In genomic region chr3:89322131-89322500, GRCm38 (mm10) we compare ENCODE assay signal across 8 mouse cellular contexts. TPM values are rescaled to one million over a fixed set of nuclear protein-coding genes. Genes with fewer than 3 reads are reported as not detected.
DNase-seq lines count a peak whose midpoint lies in the region; ATAC-seq and TF ChIP-seq lines count a peak whose summit lies in the region.

No protein-coding gene starts in this region.

- no peaks in the 10 kb centered on the region for H3K9me3 ChIP-seq in hindbrain, embryonic 16.5 days (ENCODE audit: control insufficient read depth, low read length)
- no peaks in the 10 kb centered on the region for H3K9me3 ChIP-seq in midbrain, embryonic 16.5 days (replicated peaks; ENCODE audit: control insufficient read depth, low read length, poor library complexity, severe bottlenecking)

- no peak for TF ChIP-seq POLR2A in kidney, adult 2 months (IDR thresholded peaks at IDR 0.05; ENCODE audit: low read depth, low read length)

- ATAC-seq in hindbrain, embryonic 16.5 days = no peak
- peak; percentile 2; the same call in 1 of the 2 replicates for ATAC-seq in midbrain, embryonic 16.5 days

- peak overlapping the region; percentile 56 for H3K4me3 ChIP-seq in kidney, adult 2 months (ENCODE audit: insufficient read depth, low read depth, low read length)
- peak overlapping the region; percentile 60 for H3K4me3 ChIP-seq in hindbrain, embryonic 16.5 days (ENCODE audit: low read length)
- H3K4me3 ChIP-seq in midbrain, embryonic 16.5 days (ENCODE audit: low read depth, low read length) = peak overlapping the region; percentile 76

- 4% methylated on average over 14 of the region's 14 CpGs for WGBS in kidney, adult 2 months
- WGBS in hindbrain, embryonic 16.5 days = under 1% methylated on average over 14 of the region's 14 CpGs
- 2% methylated on average over 14 of the region's 14 CpGs for WGBS in midbrain, embryonic 16.5 days

- no peak for TF ChIP-seq CTCF in kidney, adult 2 months (conservative IDR thresholded peaks at IDR 0.05; ENCODE audit: insufficient read depth, insufficient read length, low read depth, low read length)

- H3K9ac ChIP-seq in hindbrain, embryonic 16.5 days (ENCODE audit: low read depth, low read length) = peak overlapping the region; percentile 83
- peak overlapping the region; percentile 88 for H3K9ac ChIP-seq in midbrain, embryonic 16.5 days (ENCODE audit: low read depth, low read length)

- peak overlapping the region; percentile 89 for H3K4me2 ChIP-seq in hindbrain, embryonic 16.5 days (ENCODE audit: low read length)
- H3K4me2 ChIP-seq in midbrain, embryonic 16.5 days (ENCODE audit: low read length) = peak overlapping the region; percentile 78

- H3K36me3 ChIP-seq in kidney, adult 2 months (ENCODE audit: control insufficient read depth, insufficient read depth, low read length) = no peaks in the 10 kb centered on the region
- no peaks in the 10 kb centered on the region for H3K36me3 ChIP-seq in hindbrain, embryonic 16.5 days (ENCODE audit: control insufficient read depth, insufficient read depth, low read length)
- H3K36me3 ChIP-seq in midbrain, embryonic 16.5 days (ENCODE audit: control insufficient read depth, insufficient read depth, low read length) = no peaks in the 10 kb centered on the region

- H3K27ac ChIP-seq in kidney, adult 2 months (ENCODE audit: insufficient read depth, low read depth, low read length) = no peak overlapping the region
- peak overlapping the region; percentile 96 for H3K27ac ChIP-seq in hindbrain, embryonic 16.5 days (ENCODE audit: low read depth, low read length)
- H3K27ac ChIP-seq in midbrain, embryonic 16.5 days (ENCODE audit: low read length) = peak overlapping the region; percentile 92

- peaks cover 7% of the 10 kb centered on the region for H3K27me3 ChIP-seq in kidney, adult 2 months (replicated peaks; ENCODE audit: control insufficient read depth, insufficient read depth, low read length)
- H3K27me3 ChIP-seq in hindbrain, embryonic 16.5 days (replicated peaks; ENCODE audit: control insufficient read depth, insufficient read depth, low read length) = peaks cover 3% of the 10 kb centered on the region
- 0 out of 2 replicates have a peak, but pooled peaks cover 4% of the 10 kb centered on the region for H3K27me3 ChIP-seq in midbrain, embryonic 16.5 days (ENCODE audit: control insufficient read depth, insufficient read depth, low read depth, low read length)

- peaks cover 15% of the 10 kb centered on the region for H3K4me1 ChIP-seq in kidney, adult 2 months (ENCODE audit: control insufficient read depth, insufficient read depth, low read length)
- H3K4me1 ChIP-seq in hindbrain, embryonic 16.5 days (ENCODE audit: control insufficient read depth, insufficient read depth, low read depth, low read length) = peaks cover 35% of the 10 kb centered on the region
- H3K4me1 ChIP-seq in midbrain, embryonic 16.5 days (ENCODE audit: control insufficient read depth, insufficient read depth, low read length) = peaks cover 19% of the 10 kb centered on the region

- no peak for DNase-seq in kidney, adult 2 months
- no peak for DNase-seq in kidney, postnatal 4 days
- DNase-seq in brain, adult 2 months (ENCODE audit: low read depth, low spot score) = peak; percentile 47
- no peak for DNase-seq in natural killer cell, adult 2 months (ENCODE audit: low spot score in 2 of 2)
- DNase-seq in layer of hippocampus, adult 9-10 months (ENCODE audit: low spot score) = no peak
- no peak for DNase-seq in cerebellum, adult 8-10 months

RNA-seq across cellular contexts. Expression of gene Efna3, which starts 0.6 kb away (rescaled TPM):
- 2.4 and 4.2 TPM in 2 replicates for polyA plus RNA-seq in kidney, adult 2 months (2012; rRNA removed)
- 77.9 and 78.0 TPM in 2 replicates for polyA plus RNA-seq in hindbrain, embryonic 16.5 days (2015; fragmentation: Nextera tagmentation; extraction: Ambion mirVana)
- 40.5 and 59.0 TPM in 2 replicates for polyA plus RNA-seq in midbrain, embryonic 16.5 days (2015; fragmentation: Nextera tagmentation; extraction: Ambion mirVana)

RNA-seq across cellular contexts. Expression of gene Efna4, which starts 15.7 kb away (rescaled TPM):
- polyA plus RNA-seq in kidney, adult 2 months (2012; rRNA removed) = 8.2 and 10.4 TPM in 2 replicates
- 3.9 and 5.0 TPM in 2 replicates for polyA plus RNA-seq in hindbrain, embryonic 16.5 days (2015; fragmentation: Nextera tagmentation; extraction: Ambion mirVana)
- polyA plus RNA-seq in midbrain, embryonic 16.5 days (2015; fragmentation: Nextera tagmentation; extraction: Ambion mirVana) = 3.7 and 4.2 TPM in 2 replicates

RNA-seq across cellular contexts. Expression of gene Adam15, which starts 27.7 kb away (rescaled TPM):
- polyA plus RNA-seq in kidney, adult 2 months (2012; rRNA removed) = 95.1 and 111 TPM in 2 replicates
- 74.6 and 84.1 TPM in 2 replicates for polyA plus RNA-seq in hindbrain, embryonic 16.5 days (2015; fragmentation: Nextera tagmentation; extraction: Ambion mirVana)
- 60.6 and 78.2 TPM in 2 replicates for polyA plus RNA-seq in midbrain, embryonic 16.5 days (2015; fragmentation: Nextera tagmentation; extraction: Ambion mirVana)

RNA-seq across cellular contexts. Expression of gene Dcst2, which starts 39.7 kb away (rescaled TPM):
- polyA plus RNA-seq in kidney, adult 2 months (2012; rRNA removed) = 0.38 and 0.41 TPM in 2 replicates
- 0.10 and 0.11 TPM in 2 replicates for polyA plus RNA-seq in hindbrain, embryonic 16.5 days (2015; fragmentation: Nextera tagmentation; extraction: Ambion mirVana)
- 0.09 and 0.25 TPM in 2 replicates for polyA plus RNA-seq in midbrain, embryonic 16.5 days (2015; fragmentation: Nextera tagmentation; extraction: Ambion mirVana)

RNA-seq across cellular contexts. Expression of gene Efna1, which starts 41.2 kb away (rescaled TPM):
- 54.1 and 59.2 TPM in 2 replicates for polyA plus RNA-seq in kidney, adult 2 months (2012; rRNA removed)
- polyA plus RNA-seq in hindbrain, embryonic 16.5 days (2015; fragmentation: Nextera tagmentation; extraction: Ambion mirVana) = 8.4 and 9.9 TPM in 2 replicates
- 6.8 and 7.4 TPM in 2 replicates for polyA plus RNA-seq in midbrain, embryonic 16.5 days (2015; fragmentation: Nextera tagmentation; extraction: Ambion mirVana)
